Mouse (Mus musculus): ENCODE measurements around the gene Atp11b.

The Atp11b gene

DNA sequence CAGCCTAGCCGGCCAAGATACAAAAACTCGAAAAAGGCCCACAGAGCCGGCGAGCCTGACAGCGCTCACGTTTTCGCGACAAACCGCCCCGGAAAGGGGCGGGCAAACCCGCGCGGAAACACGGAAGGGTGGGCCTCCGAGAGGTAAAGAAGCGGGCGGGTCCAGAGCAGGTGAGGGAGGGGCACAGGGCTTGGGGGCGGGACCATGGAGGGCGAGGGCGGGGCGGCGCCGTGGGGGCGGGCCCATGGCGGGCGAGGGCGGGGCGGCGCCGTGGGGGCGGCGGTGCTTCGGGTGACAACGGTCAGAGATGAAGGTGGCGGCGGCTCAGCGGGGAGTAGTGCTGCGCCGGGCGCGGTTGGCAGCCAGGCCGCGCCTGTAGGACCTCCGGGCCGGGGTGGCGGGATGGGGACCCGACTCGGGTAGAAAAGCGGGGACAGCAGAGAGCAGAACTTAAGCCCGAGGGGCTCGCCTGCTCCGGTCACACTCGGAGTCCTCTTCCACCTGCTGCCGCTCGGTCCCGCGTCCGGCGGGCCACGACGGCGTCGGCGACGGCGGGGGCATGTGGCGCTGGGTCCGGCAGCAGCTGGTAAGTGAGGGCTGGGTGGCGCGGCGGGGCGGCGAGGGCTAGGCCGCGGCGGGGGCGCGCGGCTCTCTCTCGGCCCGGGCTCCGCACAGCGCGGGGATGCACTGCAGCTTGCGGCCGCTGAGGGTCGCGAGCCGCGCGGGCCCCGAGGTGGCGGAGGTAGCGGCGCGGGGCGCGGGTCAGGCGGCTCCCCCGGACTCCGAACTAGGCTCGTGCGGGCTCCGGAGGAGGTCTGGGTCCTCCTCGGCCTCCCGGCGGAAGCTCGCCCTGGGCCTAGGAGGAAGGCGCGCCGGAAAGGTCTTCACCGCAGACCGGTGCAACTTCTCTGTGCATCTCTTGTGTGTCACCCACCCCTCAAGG, at the start of gene Atp11b:
TSS of gene Atp11b (plus strand) at position 282 of the 943 bp plus-strand sequence.
- WGBS: 1% methylated on average over 105 of the region's 114 CpGs

DNA sequence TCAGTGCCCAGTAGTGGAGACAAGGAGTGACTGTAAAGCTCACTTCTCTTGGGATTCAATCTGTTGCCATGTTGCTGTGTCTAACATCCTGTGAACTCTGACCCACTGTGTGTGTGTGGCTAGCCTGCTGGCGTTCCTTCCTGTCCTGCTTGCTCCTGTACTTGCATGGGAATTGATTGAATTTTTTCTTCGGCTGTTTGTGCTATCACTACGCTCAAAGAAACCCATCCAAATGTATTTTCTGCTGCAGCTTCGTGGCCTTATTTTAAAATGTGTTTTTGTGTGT, 49.6 kb upstream of the Atp11b start:
- WGBS: 57% methylated on average over 4 of the region's 4 CpGs

DNA sequence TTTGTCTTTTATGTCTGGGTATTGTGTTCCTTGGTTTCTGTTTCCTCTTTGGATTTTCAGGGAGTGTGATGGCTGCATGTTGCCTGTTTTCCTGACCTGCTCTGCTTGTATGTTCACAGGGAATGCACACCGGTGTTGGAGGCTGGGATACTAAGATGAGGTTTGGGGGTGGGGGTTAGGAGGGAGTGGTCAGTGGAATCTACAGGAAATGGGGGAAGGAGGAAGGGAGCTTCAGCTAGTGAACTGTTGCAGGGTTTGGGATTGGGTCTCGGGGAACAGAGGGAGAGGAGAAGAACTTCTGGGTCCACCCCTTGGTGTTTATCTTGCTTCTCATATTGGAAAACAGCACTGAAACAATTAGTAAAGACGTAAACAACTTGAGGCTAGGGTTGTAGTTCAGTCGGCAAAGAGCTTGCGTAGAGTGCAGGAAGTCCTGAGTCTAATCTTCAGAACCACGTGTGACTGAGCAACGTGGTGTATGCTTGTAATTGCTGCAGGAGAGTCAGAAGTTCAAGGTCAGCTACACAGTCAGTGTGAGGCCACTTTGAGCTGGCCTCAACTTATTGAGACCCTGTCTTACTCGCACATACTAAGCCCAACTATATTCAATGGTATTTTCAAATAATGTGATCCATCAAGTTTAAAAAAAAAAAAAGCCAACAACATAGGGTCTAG, 34.2 kb upstream of the Atp11b start:
- 83% methylated on average over 8 of the region's 8 CpGs for WGBS

DNA sequence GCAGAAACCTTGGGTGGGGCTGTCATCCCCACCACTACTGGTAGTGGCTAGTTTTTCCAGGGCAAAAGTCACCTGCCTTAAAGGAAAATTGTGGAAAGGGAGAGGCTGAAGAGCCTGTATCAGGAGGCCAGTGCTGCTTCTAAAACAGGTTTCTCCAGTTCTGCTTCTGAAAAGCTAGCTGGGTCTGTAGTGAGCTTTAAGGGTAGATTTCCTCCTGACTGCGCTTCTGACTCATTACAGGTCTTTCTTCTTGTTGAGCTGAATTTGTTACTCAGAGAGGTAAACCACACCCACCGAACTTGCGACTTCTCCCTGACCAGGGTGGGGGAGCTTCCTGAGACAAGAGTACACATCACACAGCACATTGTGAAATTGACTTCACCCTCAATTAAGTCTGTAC, 33.1 kb upstream of the Atp11b start:
- whole genome bisulfite sequencing: 67% methylated on average over 3 of the region's 3 CpGs

DNA sequence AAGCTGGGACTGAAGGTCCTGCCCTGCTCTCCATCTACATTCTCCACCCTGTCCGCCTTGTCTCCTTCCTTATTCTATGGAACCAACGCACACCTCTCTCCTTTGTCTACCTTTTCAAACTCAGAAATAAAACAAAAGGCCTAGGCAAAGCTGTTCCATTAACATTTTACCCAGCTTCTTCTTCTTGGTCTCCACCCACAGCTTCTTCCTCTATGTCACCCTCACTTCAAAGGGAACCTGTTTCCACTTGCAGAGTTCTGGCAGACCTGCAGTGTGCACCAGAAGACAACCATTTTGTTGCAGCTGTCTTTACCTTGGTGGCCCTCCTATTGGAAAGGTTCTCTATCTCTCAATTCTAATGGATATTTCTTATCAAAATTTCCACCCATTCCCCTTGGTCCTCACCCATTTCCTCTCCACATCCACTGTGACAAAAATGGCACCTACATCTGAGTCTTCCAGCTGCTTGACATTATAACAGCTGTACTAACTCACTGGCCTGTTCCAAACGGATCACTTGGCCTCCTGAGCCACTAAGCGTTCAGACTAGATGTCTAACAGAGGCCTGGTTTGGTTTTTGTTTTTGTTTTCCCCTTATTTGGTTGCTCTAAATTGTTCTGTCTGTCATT, 32.0 kb upstream of the Atp11b start:
- WGBS: 81% methylated on average over 4 of the region's 4 CpGs

DNA sequence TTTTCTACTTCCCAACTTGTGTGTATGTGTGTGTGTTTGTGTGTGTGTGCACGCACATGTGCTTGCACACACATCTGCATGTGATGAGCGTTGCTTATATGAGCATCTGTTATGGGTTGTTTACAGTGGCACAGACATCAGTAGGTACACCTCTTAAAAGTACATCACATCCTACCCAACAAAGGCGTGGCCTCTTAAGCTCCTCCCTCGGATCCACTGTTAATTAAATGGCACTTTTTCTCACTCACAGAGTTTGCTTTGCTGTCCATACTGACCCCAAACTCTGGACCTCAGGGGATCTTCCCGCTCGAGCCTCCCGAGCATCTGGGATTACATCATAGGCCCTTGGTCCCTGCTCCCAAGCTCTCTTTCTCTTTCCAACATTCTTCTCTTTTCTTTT, 31.1 kb upstream of the Atp11b start:
- 89% methylated on average over 7 of the region's 7 CpGs for WGBS

DNA sequence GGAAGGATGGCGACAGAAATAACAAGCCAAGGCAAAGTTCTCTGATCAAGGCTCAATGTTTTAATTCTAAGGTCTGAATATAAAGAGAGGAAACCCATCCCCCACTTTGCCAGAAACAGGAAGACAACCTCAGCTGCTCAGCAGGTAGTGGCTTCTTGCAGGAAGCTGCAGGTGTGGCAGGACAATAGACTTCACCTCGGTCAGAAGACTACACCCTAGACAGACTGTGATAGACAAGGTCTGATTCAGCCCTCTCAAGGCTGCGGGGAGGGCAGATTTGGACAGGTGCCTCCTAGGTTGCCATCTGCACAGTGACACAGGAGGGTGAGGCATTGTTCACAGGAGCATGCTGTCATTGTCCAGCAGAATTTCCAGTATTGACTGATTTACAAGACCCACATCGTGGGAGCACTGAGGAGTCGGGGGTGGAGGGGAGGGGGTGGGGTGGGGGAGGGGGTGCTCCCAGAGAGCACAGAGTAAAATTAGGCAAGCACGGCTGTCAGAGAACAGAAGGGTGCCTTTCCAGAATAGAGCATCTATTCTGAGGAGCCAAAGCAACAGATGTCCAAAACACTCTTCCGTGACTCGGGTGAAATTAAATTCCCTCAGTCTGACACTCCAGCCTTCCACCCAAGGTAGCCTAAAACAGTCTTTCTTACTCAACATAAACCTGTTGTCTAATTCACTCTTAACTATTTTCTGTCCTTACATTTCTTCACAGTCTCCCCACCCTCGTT, 30.2 kb upstream of the Atp11b start:
- 30% methylated on average over 9 of the region's 9 CpGs for WGBS

DNA sequence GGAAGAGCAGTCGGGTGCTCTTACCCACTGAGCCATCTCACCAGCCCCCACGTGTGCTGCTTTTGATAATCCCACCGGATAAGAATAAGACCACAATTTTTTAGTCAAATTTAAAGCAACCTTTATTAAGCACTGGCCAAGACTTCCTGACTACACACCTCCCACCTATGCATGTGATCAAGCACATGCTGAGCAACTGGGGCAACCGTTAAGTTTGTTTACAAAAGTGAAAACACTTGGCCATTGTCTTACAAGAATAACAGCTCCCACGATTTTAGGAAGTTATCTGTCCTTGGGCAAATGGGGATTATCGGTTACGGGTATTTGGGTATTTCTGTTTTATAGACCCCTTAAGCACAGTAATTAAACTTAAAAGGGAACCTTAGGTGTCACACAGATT, 28.8 kb upstream of the Atp11b start:
- WGBS: 53% methylated on average over 7 of the region's 7 CpGs

DNA sequence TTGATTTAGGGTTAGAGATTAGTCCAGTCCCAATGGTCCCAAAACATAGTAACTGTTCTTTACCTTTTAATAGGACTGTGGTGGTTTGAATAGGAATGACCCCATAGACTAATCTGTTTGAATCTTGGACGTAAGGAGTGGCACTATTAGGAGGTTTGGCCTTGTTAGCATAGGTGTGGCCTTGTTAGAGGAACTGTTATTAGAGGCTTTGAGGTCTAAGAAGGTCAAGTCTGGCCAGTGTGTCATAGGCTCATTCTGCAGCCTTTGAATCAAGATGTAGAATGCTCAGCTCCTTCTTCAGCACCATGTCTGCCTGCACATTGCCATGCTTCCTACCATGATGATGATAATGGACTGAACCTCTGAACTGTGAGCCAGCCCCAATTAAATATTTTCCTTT, 27.0 kb upstream of the Atp11b start:
- WGBS: 81% methylated on average over 1 of the region's 1 CpGs

DNA sequence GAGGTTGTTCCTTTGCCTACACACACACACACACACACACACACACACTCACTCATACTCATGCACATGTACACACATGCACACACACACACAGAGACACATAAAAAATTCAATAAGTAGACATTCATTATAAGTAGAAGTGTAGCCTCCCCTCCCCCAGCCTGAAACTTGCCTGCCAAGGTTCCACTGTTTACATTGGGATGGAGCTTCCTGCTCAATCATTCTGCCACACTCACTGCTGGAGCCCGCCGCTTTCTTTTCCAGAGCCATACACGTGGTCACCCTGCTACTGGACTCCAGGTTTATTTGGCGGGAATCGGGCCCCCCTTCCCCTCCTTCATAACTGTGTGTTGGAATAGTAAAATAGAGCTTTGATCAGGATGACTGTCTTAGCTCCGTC, 24.4 kb upstream of the Atp11b start:
- 74% methylated on average over 6 of the region's 6 CpGs for WGBS

DNA sequence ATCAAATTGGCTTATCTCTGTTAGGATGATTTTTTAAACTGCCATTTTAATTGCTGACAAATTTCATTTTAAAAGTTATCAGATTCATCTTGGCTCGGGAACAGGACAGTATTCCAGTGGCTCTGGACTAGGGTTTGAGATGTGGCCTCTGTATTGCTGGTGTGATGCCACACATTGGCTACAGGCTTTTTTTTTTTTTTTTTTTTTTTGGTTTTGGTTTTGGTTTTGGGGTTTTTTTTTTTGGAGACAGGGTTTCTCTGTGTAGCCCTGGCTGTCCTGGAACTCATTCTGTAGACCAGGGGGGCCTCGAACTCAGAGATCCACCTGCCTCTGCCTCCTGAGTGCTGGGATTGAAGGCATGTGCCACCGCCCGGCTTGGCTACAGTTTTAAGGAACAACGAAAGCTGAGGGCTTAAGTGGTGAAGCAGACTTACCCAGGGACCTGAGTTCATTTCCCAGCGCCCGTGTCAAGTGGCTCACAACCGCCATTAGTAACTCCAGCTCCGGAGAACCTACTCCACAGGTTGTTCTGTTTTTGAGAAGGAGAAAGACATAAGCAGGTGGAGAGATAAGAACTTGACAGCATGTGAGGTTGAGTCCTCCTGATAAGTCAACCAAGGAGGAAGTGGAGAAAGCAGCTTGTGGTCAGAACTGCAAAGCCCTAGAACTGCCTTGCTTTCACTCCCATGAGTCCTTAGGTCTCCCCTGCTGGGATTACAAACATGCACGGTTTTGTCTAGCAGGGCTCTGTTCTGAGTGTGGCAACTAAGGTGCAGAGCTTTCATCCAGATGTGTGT, 21.7 kb upstream of the Atp11b start:
- WGBS: 81% methylated on average over 10 of the region's 10 CpGs

DNA sequence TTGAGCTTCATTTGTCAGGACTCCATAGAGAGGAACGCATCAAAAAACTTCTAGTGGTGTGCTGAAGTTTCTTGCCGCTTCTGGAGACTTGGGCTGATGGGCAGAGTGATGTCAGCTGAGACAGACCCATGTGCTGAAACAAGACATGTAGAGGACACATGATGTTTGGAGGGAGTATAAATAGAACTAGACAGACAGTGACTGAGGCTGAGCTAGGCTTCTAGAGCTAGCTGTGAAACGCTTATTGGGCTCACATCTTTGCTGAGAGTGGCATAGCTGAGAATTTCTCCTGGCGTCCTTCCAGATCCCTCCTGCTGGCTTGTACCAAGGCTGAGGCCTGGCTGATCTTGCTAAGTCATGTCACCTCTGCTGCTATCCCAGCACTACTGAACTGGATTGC, 19.4 kb upstream of the Atp11b start:
- WGBS: 68% methylated on average over 4 of the region's 4 CpGs

DNA sequence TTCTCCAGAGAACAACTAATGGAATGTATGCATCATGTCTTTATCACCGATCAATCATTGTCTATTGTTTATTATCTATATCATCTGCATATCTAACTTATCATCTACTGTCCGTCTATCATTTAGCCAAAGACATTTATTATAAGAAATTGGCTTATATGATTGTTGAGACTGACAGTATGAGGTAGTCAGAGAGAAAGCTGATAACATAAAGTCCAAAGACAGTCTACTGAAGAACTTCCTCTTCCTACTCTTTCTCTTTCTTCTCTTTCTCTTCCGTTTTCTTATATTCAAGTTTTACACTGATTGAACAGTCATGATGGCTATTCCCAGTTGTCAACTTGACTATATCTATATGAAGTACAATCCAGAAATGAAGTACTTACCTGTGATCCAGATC, 15.8 kb upstream of the Atp11b start:
- 89% methylated on average over 3 of the region's 3 CpGs for WGBS

DNA sequence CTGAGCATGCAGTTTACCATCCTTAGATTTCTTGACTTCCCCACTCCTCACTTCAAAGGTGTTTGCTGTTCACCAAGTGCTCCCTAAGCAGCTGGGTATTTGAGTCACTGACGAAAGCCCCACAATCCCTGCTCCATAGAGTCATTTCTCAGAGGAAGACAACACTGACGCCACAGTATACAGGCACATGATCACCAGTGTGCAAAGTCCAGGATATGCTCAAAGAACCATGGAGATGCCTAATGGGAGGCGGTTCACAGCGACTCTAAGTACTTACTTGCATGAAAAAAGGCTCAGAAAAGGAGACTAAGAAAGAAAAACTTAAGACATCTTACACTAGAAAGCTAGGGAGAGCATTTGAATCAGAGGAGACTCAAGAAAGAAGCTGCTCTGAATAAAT, 8.9 kb upstream of the Atp11b start:
- 69% methylated on average over 4 of the region's 4 CpGs for WGBS

DNA sequence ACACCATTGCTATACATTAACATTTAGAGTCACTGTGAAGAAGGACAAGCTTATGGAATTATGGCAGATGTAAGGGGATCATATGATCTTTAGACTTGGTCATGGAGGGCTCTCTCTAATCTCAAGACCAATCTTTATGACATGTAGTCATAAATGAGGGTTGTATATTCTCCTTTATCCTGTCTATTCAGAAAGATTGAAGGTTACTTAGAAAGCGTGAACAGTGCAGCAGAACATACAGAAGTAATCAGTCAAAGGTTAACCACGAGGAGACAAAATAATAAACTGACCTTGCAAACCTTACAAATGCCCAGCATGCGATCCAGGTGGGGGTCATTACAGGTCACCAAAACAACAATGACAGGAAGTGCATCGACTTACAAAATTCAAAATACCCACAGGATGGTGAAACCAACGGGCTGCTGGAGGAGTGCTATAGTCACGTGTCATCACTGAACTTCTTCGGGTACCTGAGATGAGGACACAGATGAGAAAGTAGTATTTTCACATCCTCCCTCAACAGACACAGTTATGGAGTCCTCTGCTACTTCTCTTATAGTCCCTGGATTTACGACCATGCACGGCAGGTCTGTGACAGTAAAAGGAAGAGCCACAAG, 7.0 kb upstream of the Atp11b start:
- 70% methylated on average over 9 of the region's 9 CpGs for WGBS

DNA sequence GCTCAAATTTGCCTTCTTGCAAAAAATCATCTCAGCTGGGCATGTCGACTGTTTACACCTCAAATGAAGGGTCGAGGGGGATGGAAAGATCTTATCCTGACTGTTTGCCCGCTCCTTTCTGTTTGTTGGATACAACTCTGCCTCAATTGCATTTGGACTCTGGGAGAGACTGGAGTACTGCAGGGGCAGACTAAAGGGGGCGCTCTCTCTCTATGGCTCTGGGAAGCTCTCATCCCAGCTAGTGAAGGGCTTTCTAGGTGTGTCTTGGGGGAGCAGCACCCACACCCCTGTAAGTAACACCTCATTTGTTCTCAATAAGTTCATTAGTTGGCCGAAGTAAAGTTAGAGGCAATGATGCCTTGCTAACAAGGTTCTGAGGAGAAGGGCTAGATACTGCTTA, 3.6 kb upstream of the Atp11b start:
- WGBS: 68% methylated on average over 5 of the region's 5 CpGs

DNA sequence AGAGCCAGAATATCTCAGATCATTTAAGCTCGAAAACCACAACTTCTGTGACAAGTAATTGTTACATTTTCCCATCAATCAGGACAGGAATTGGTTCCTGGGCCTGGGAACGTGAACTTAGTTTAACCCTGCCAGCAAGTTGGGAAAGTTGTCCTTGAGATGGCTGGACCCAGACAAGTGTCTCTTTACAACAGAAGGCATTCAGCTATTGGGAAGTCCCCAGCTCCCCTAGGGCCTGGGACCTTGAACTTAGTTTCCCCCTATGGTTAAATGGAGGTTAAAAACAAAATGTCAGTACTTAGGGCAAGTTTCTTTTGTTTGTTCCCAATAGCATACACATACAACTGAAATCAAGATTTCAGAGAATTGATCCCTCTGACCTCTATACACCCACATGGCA, 2.2 kb upstream of the Atp11b start:
- 85% methylated on average over 2 of the region's 2 CpGs for WGBS

DNA sequence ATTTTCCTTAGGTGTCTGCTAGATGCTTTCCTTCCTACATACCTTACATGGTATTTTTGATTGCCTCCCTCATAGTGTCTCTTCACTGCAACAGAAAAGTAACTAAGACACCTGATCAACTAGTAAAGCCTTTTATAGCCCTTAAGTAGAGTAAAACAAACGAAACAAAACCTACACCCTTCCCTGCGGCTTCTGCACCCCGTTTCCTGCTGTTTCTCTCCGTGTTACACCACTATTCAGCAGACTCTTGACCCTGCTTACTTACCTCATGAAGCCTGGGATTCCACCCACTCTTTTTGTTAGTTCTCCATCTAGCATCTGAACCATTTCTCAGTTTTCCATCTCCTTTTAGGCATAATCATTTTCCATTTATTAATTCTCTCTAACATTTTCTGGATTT, 8.8 kb downstream of the Atp11b start:
- 72% methylated on average over 4 of the region's 4 CpGs for WGBS

DNA sequence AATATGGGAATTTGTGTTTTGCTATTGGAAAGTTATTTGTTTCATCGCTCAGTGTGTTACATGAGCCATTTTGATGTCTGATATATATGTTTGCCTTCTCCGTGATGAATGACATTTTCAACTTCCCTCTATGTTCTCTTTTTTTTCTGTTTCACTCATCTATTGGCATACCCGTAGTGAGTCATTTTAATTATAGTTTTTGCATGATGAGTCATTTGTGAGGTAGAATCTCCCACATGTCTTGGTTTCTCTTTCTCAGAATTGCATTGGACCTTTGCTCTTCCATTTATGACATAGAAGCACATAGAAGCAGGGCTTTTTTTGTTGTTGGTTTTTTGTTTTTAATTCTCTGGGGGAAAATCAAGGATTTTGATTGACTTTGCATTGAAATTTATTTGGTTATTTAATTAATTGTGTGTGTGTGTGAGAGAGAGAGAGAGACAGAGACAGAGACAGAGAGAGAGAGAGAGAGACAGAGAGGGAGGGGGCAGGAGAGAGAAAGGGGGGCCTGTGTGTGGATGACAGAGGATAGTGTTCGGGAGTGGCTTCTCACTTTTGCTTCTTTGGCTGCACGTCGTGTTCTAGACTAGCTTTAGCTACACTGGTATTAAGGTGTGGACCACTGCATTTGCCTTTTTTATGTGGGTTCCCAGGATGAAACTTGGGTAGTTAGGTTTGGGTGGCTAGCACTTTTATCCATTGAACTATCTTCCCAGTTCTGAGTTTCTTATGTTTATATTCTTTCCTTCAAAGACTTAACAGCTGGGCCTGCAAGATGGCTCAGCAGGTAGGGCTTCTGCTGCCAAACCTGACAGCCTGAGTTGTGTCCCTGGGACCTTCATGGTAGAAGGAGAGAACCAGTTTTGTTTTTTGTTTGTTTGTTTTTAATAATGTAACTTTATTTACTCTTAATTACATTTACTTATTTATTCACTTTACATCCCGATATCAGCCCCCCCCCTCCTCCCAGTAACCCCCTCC, 11.0 kb downstream of the Atp11b start:
- WGBS: 55% methylated on average over 7 of the region's 7 CpGs

DNA sequence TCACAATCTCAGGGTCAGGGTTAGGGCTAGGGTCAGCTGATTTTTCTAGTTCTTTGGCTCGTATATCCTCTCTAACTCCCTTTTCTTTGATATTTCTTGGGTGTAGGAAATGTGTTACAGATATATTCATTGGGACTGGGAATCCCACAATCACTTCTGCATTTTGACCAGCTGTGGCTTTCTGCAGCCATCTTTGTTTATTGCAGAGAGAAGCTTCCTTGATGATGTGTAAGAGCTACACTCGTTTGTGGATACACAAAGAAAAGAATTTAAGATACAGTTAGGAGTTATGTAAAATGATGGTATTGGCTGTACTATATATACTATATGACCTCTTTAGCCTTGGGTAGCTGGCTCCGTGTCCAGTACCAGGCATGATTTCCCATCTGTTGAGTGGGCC, 25.8 kb downstream of the Atp11b start:
- WGBS: 81% methylated on average over 3 of the region's 3 CpGs

Measured in cerebral cortex, adult 2 months (tissue).